Mouse (Mus musculus) olfactory bulb, adult 2 months (tissue): ENCODE measurements around the gene Cracr2b. TPM values are rescaled to one million over a fixed set of nuclear protein-coding genes. Genes with fewer than 3 reads are reported as not detected.
"Not testable (repeated sequence)": the region's sequence is repeated elsewhere in the genome, so short reads cannot be mapped to it uniquely, and the experiment has no call there.

Experiments
- H3K27ac ChIP-seq: fragments of 200-500 bp; 2 replicates; pipeline ENCODE4 v1.5.1; 2012; ENCODE audit warnings: low read depth, low read length; ENCODE audit not compliant: insufficient read depth
- H3K4me1 ChIP-seq: fragments of 200-500 bp; 2 replicates; pipeline ENCODE4 v1.6.1; 2012; ENCODE audit warnings: low read length; ENCODE audit not compliant: control insufficient read depth, insufficient read depth
- H3K4me3 ChIP-seq: fragments of 200-500 bp; 2 replicates; pipeline ENCODE4 v1.5.1; 2012; ENCODE audit warnings: mild to moderate bottlenecking, low read depth, low read length, moderate library complexity; ENCODE audit not compliant: insufficient read depth
- CTCF ChIP-seq: fragments of 200-500 bp; IDR thresholded peaks from 2 replicates; pipeline ENCODE4 v1.5.1; 2012; ENCODE audit warnings: low read depth, mild to moderate bottlenecking, low read length, moderate library complexity; ENCODE audit not compliant: insufficient read depth
- POLR2A ChIP-seq: fragments of 200-500 bp; IDR thresholded peaks from 2 replicates; pipeline ENCODE4 v1.6.1; 2012; ENCODE audit warnings: mild to moderate bottlenecking, low read depth, low read length, moderate library complexity; ENCODE audit not compliant: insufficient read depth
- WGBS: fragments of 180-500 bp; shearing (Covaris S2); methylation state at CpG from one replicate; pipeline ENCODE4 v1.1.7; 2018; 5-methylcytosine and 5-hydroxymethylcytosine counted together
- polyA plus RNA-seq: library from polyadenylated mRNA; stranded (reverse); fragments of >200 nt; gene quantifications from 2 replicates; pipeline ENCODE4 v1.2.4, GENCODE M21; 2012; ENCODE audit warnings: low replicate concordance; ENCODE audit not compliant: missing spikeins, insufficient read depth, insufficient read length

The Cracr2b gene
- polyA plus RNA-seq, 1 experiment: not detected

DNA sequence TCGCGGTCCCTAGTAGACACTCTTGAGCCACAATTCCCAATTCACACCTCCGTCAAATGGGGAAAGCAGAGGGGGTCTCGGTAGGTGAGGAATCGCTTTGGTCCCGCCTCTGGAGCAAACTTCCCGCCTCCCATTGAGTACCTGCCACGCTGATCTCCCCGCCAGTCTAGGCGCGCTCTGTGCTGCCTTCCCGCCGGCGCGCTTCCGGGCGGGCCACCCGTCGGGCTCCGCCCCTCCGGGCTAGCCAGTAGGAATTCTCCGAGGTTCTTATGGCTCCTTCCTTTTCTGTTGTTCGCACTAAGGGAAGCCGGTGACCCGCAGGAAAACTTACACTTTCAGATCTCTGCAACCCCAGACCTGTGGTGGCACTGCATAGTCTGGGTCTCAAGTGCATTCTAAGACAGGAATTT is 17.1 kb upstream of the Cracr2b start, which contains the start of gene Pidd1:
Gene Pidd1 (minus strand): TSS at position 198 of the 410 bp plus-strand sequence.
- TF ChIP-seq POLR2A: no peak
- TF ChIP-seq CTCF: no peak
- Histone ChIP-seq H3K4me1 (peaks cover 11% of the 10 kb centered on the region), H3K27ac (no peak within 1 kb of the TSS), H3K4me3 (peak within 1 kb of the TSS; percentile 12; the same call in 1 of the 2 replicates)
- WGBS: 1% methylated on average over 25 of the region's 25 CpGs

DNA sequence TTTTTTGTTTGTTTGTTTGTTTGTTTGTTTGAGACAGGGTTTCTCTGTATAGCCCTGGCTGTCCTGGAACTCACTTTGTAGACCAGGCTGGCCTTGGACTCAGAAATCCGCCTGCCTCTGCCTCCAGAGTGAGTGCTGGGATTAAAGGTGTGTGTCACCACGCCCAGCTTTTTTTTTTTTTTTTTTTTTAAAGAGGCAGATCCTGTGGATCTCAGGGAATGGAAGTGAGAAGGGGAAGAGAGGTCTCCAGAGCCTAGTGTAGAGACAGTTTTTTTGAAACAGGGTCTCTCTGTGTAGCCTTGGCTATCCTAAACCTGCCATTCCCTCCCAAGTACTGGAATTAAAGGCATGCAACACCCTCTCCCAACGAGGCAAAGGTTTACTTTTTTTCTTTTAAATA is 14.5 kb upstream of the Cracr2b start:
- not testable (repeated sequence) for H3K4me3 ChIP-seq, H3K4me1 ChIP-seq, H3K27ac ChIP-seq
- 86% methylated on average over 3 of the region's 3 CpGs for WGBS

DNA sequence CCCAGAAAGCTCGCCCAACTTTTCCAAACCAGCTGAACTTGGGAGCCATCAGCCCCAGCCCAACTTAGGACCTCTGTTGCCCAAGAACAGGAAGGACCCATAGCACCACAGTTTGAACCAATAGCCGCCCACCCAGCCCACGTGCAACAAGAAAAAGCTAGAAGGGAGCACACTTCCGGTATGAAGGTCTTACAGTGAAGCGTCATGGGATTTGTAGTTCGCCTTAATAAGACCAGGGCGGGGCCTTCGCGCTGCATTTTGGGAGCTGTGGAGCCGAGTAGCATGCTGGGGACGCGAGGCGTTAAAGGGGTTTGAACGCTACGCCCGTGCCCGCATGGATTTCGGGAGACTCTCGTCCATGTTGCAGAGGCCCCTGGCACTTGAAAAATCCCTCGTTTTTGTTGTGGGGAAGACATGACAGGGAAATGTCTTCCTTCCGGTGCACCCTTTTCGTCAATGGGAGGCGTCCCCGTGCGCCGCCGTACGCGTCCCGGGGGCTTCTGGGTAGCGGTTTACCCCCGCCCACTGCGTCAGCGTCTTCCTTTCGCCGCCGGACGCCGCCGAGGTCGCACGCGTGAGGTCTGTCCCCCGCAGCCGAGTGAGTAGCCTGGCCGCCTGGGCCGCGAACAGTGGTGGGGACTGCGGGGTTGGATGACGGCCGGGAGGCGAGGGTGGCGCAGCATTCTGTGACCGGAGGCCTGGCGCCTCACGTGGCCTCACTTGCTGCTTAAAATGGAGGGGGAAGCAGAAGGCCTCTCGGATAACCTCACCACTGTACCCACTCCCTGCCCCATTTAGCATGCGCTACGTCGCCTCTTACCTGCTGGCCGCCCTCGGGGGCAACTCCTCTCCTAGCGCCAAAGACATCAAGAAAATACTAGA is 13.5 kb upstream of the Cracr2b start, which contains the start of gene Rplp2:
Gene Rplp2 (plus strand): TSS at position 261 of the 882 bp plus-strand sequence.
- under 1% methylated on average over 63 of the region's 63 CpGs for WGBS
- Histone ChIP-seq H3K4me3 (peak within 1 kb of the TSS; percentile 81), H3K4me1 (peaks cover 8% of the 10 kb centered on the region), H3K27ac (peak within 1 kb of the TSS; percentile 100)
- TF ChIP-seq POLR2A (peak; percentile 88), CTCF (no peak)

DNA sequence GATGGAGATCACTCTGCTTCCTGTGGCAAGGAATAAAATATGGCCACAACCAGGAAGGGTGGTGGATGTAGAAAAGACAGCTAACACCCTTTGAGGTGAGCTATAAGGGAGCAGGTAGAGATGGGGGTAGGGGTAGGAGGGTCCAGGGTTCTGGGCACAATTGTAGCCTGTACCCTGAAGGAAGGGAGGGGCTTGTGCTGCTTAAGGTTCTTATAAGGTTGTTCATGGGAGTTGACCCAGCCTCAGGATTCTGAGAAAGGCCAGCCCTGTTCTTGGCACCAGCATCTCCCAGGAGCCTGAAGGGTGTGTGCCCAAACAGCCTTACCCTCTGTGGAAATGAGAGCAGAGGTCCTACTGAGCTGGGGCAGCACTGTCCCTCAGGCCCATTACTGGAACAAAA is 9.0 kb upstream of the Cracr2b start:
- H3K4me3 ChIP-seq: no peak overlapping the region
- H3K27ac ChIP-seq: no peak overlapping the region
- TF ChIP-seq CTCF (no peak), POLR2A (no peak)
- peaks cover 23% of the 10 kb centered on the region for H3K4me1 ChIP-seq

DNA sequence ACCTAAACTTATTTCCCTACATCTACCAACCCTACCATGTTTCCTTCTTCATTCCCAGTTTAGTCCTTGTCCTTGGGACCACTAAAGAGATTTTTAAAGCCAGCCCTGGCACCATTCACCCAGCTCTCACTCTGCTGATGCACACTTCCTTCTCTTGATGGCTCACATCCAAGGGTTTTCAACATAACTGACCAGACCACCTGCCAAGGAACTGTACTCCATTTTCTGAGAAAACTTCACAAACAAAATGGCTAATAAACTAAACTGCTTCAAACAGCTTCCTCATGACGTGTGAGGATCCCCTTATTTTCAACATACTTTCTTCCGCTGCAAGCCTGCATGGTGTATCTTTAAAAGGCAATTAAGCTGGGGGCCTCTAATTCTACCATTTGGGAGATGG is 7.3 kb upstream of the Cracr2b start:
- TF ChIP-seq CTCF (no peak), POLR2A (no peak)

DNA sequence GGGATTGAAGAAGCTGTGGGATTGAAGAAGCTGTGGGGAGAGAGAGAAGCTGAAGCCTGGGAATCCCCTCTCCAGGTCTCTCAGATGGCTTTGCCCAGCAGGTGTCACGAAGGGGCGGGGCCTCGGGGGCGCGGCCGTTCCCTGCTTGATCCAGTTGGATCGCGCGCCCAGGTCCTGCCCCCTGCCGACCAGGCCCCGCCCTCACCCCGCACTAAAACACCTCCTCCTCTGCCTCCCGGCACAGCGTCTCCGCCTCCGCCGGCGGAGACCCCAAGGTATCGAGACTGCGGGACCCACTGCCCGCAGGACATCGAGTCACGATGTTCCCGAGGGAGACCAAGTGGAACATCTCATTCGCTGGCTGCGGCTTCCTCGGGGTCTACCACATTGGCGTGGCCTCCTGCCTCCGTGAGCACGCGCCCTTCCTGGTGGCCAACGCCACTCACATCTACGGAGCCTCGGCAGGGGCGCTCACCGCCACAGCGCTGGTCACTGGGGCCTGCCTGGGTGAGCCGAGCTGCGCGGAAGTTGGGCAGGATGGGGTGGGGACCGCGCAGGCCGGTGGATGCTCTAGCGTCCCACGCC is 5.8 kb upstream of the Cracr2b start, which contains the start of gene Pnpla2:
Gene Pnpla2 (plus strand): TSS at position 232 of the 585 bp plus-strand sequence.
- Histone ChIP-seq H3K4me1 (peaks cover 19% of the 10 kb centered on the region), H3K4me3 (peak within 1 kb of the TSS; percentile 78), H3K27ac (peak within 1 kb of the TSS; percentile 24; the same call in 1 of the 2 replicates)
- TF ChIP-seq CTCF (no peak), POLR2A (peak; percentile 73)
- WGBS: 1% methylated on average over 45 of the region's 45 CpGs

More for the DNA sequence above, 7.3 kb upstream of the Cracr2b start:
- 72% methylated on average over 2 of the region's 2 CpGs for WGBS
- no peak overlapping the region for H3K4me3 ChIP-seq
- peaks cover 21% of the 10 kb centered on the region for H3K4me1 ChIP-seq
- no peak overlapping the region for H3K27ac ChIP-seq

DNA sequence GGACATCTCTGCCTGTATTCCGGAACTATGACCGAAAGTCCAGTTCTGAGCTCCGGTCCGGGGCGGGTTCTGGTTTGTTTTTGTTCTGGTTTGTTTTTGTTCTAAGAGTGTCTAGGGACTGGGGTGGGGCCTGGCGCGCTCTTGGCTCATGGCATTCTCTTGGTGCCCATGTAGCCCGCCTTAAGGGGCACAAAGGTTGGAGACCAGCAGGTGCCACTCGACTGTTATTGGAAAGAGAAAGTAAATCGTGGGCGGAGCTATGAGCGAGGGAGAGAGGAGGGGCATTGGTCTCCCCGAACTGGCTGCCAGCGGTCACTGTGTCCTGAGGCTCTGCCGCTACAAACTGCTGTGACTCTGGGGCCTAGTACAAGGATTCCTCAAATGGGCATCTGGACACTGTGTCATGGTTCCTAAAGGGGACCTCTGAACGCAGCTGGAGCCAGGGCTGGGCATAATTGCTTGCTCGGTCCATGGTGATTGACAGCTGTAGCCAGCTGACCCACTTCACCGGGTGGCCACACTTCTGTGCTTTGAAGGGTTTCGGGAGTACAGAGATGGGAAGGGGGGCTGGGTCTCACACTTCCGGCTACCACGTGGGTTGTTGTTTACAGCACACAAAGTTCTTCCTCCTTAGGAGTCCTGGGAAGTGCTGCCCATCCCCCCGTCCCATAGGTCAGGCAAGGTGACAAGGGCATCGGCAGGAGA is 5.1 kb upstream of the Cracr2b start:
- peaks cover 19% of the 10 kb centered on the region for H3K4me1 ChIP-seq
- H3K27ac ChIP-seq: peak overlapping the region; percentile 24; the same call in 1 of the 2 replicates
- H3K4me3 ChIP-seq: peak overlapping the region; percentile 78
- WGBS: 2% methylated on average over 23 of the region's 23 CpGs
- TF ChIP-seq POLR2A (no peak), CTCF (no peak)

DNA sequence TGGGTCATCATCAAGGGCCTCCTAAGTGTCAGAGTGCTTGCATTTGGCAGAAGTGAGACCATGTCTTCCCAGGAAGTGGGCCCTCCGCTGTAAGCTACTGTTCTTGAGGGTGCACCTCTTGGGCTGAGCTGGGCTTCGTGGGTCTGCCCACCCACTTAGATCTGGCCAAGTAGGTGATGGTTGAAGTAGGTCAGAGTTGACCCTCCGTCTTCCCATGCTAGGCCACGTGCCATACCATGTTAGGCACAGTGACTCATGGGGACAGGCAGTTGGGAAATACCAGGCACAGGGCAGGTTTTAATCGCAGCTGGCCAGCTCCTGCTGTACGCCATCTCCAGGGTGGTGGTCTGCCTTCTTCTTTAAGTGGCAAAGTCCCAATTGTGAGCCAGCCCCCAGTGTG is 4.2 kb upstream of the Cracr2b start:
- Histone ChIP-seq H3K27ac (no peak overlapping the region), H3K4me3 (no peak overlapping the region), H3K4me1 (peaks cover 22% of the 10 kb centered on the region)
- TF ChIP-seq POLR2A (no peak), CTCF (no peak)
- WGBS: 79% methylated on average over 6 of the region's 6 CpGs
